Mouse (Mus musculus) liver, embryonic 16.5 days (tissue): Measurements from ENCODE around the gene S100pbp. TPM values are rescaled to one million over a fixed set of nuclear protein-coding genes. Genes with fewer than 3 reads are reported as not detected.

Experiments used
- ATAC-seq: fragments of 200-750 bp; cut with Nextera tagmentation; 2 replicates; pipeline ENCODE4 v1.8.0; 2017; ENCODE audit warnings: low read depth, mild to moderate bottlenecking, moderate number of reproducible peaks, moderate library complexity
- H3K27ac ChIP-seq: fragments of 300-500 bp; sonication (generic); 2 replicates; pipeline ENCODE4 v1.5.1; 2014; ENCODE audit warnings: mild to moderate bottlenecking, low read length
- H3K27me3 ChIP-seq: fragments of 300-500 bp; sonication (generic); 2 replicates; pipeline ENCODE4 v1.6.1; 2014; ENCODE audit warnings: low read depth, low read length, mixed read lengths; ENCODE audit not compliant: control insufficient read depth, insufficient read depth
- H3K36me3 ChIP-seq: fragments of 300-500 bp; sonication (generic); 2 replicates; pipeline ENCODE4 v1.6.1; 2014; ENCODE audit warnings: mild to moderate bottlenecking; ENCODE audit not compliant: control insufficient read depth, insufficient read depth
- H3K4me1 ChIP-seq: fragments of 300-500 bp; sonication (generic); 2 replicates; pipeline ENCODE4 v1.6.1; 2014; ENCODE audit warnings: low read depth, low read length, mixed read lengths; ENCODE audit not compliant: control insufficient read depth
- H3K4me2 ChIP-seq: fragments of 300-500 bp; sonication (generic); 2 replicates; pipeline ENCODE4 v1.6.1; 2014; ENCODE audit warnings: low read depth, low read length, mixed read lengths
- H3K4me3 ChIP-seq: fragments of 300-500 bp; sonication (generic); 2 replicates; pipeline ENCODE4 v1.5.1; 2014; ENCODE audit warnings: low read depth, mild to moderate bottlenecking, low read length
- H3K9ac ChIP-seq: fragments of 300-500 bp; sonication (generic); 2 replicates; pipeline ENCODE4 v1.6.1; 2014; ENCODE audit warnings: low read depth, low read length
- H3K9me3 ChIP-seq: fragments of 300-500 bp; sonication (generic); replicated peaks from 2 replicates; pipeline ENCODE4 v1.6.1; 2016; ENCODE audit warnings: low read length; ENCODE audit not compliant: control insufficient read depth
- WGBS: fragments of 180-500 bp; shearing (Covaris S2); extraction: QIAGEN DNeasy Blood & Tissue Kit; methylation state at CpG from one replicate; pipeline ENCODE4 v1.1.7; 2014; ENCODE audit not compliant: insufficient replicate concordance; 5-methylcytosine and 5-hydroxymethylcytosine counted together
- polyA plus RNA-seq: library from polyadenylated mRNA; unstranded; fragments of >200 nt; fragmentation: Nextera tagmentation; extraction: Ambion mirVana; gene quantifications from 2 replicates; pipeline ENCODE4 v1.2.1, GENCODE M21; 2015

S100pbp gene
- polyA plus RNA-seq, 1 experiment from 2014 or later: 6.1 TPM

- H3K27me3 ChIP-seq: peaks cover 45% of the 10 kb centered on the region
- ATAC-seq: no peak
- H3K9ac ChIP-seq: no peak overlapping the region
- H3K4me1 ChIP-seq: peaks cover 54% of the 10 kb centered on the region
- H3K27ac ChIP-seq: no peak overlapping the region
- WGBS: 35% methylated on average over 14 of the region's 14 CpGs
- no peaks in the 10 kb centered on the region for H3K36me3 ChIP-seq
- peak overlapping the region; percentile 72 for H3K4me2 ChIP-seq
- peak overlapping the region; percentile 58 for H3K4me3 ChIP-seq
- H3K9me3 ChIP-seq: no peaks in the 10 kb centered on the region
These were observed 51.9 kb downstream of the S100pbp start for GRCm38 (mm10) chr4:129137392-129138321.

GRCm38 (mm10) chr4:129136579-129137391 is 52.7 kb downstream of the S100pbp start, which contains the start of gene Fndc5:
Fndc5 (plus strand) TSS chr4:129136999.
- WGBS: 4% methylated on average over 28 of the region's 80 CpGs
- Histone ChIP-seq H3K36me3 (no peaks in the 10 kb centered on the region), H3K27ac (no peak within 1 kb of the TSS), H3K4me3 (peak within 1 kb of the TSS; percentile 58), H3K4me2 (peak within 1 kb of the TSS; percentile 72), H3K4me1 (peaks cover 49% of the 10 kb centered on the region), H3K27me3 (peaks cover 50% of the 10 kb centered on the region), H3K9ac (peak within 1 kb of the TSS; percentile 47), H3K9me3 (no peaks in the 10 kb centered on the region)
- ATAC-seq: no peak

- no peak for ATAC-seq
These were observed 53.3 kb downstream of the S100pbp start for GRCm38 (mm10) chr4:129136189-129136578.

GRCm38 (mm10) chr4:129135637-129136036 is 53.9 kb downstream of the S100pbp start:
- Histone ChIP-seq H3K4me3 (no peak overlapping the region), H3K27ac (no peak overlapping the region), H3K36me3 (no peaks in the 10 kb centered on the region), H3K4me2 (no peak overlapping the region), H3K27me3 (peaks cover 60% of the 10 kb centered on the region), H3K9me3 (no peaks in the 10 kb centered on the region), H3K9ac (no peak overlapping the region), H3K4me1 (peaks cover 41% of the 10 kb centered on the region)
- 33% methylated on average over 2 of the region's 2 CpGs for WGBS
- ATAC-seq: no peak

More at GRCm38 (mm10) chr4:129136189-129136578, 53.3 kb downstream of the S100pbp start:
- Histone ChIP-seq H3K4me2 (peak overlapping the region; percentile 72), H3K9ac (no peak overlapping the region; the same call in 1 of the 2 replicates), H3K36me3 (no peaks in the 10 kb centered on the region), H3K27me3 (peaks cover 55% of the 10 kb centered on the region), H3K9me3 (no peaks in the 10 kb centered on the region), H3K4me3 (peak overlapping the region; percentile 58), H3K27ac (no peak overlapping the region), H3K4me1 (peaks cover 42% of the 10 kb centered on the region)
- WGBS: 34% methylated on average over 9 of the region's 9 CpGs

GRCm38 (mm10) chr4:129134799-129135585 is 54.5 kb downstream of the S100pbp start:
- peaks cover 39% of the 10 kb centered on the region for H3K4me1 ChIP-seq

GRCm38 (mm10) chr4:129130755-129131303 is 58.7 kb downstream of the S100pbp start:
- 0 out of 2 replicates have a peak overlapping the region, but pooled peaks have one; percentile 16 for H3K9ac ChIP-seq
- H3K27ac ChIP-seq: no peak overlapping the region
- H3K4me3 ChIP-seq: peak overlapping the region; percentile 26
- 6% methylated on average over 17 of the region's 17 CpGs for WGBS
- ATAC-seq: no peak
- peaks cover 44% of the 10 kb centered on the region for H3K27me3 ChIP-seq
- H3K9me3 ChIP-seq: no peaks in the 10 kb centered on the region
- H3K4me1 ChIP-seq: peaks cover 10% of the 10 kb centered on the region
- no peaks in the 10 kb centered on the region for H3K36me3 ChIP-seq
- peak overlapping the region; percentile 53 for H3K4me2 ChIP-seq

More at GRCm38 (mm10) chr4:129134799-129135585, 54.5 kb downstream of the S100pbp start:
- no peak for ATAC-seq
- H3K27ac ChIP-seq: no peak overlapping the region
- peak overlapping the region; percentile 22; the same call in 1 of the 2 replicates for H3K4me2 ChIP-seq
- 7% methylated on average over 15 of the region's 15 CpGs for WGBS
- H3K9me3 ChIP-seq: no peaks in the 10 kb centered on the region
- no peaks in the 10 kb centered on the region for H3K36me3 ChIP-seq
- H3K4me3 ChIP-seq: no peak overlapping the region
- H3K27me3 ChIP-seq: peaks cover 64% of the 10 kb centered on the region
- H3K9ac ChIP-seq: no peak overlapping the region

- no peak for ATAC-seq
- no peaks in the 10 kb centered on the region for H3K9me3 ChIP-seq
- peaks cover 43% of the 10 kb centered on the region for H3K27me3 ChIP-seq
- H3K36me3 ChIP-seq: no peaks in the 10 kb centered on the region
- H3K4me2 ChIP-seq: peak overlapping the region; percentile 53; the same call in 1 of the 2 replicates
- no peak overlapping the region for H3K9ac ChIP-seq
- 3% methylated on average over 8 of the region's 8 CpGs for WGBS
- H3K27ac ChIP-seq: no peak overlapping the region
- H3K4me3 ChIP-seq: no peak overlapping the region
- peaks cover 10% of the 10 kb centered on the region for H3K4me1 ChIP-seq
These were observed 59.4 kb downstream of the S100pbp start for GRCm38 (mm10) chr4:129130149-129130548.

- WGBS: 50% methylated on average over 9 of the region's 9 CpGs
- peaks cover 44% of the 10 kb centered on the region for H3K27me3 ChIP-seq
- H3K36me3 ChIP-seq: no peaks in the 10 kb centered on the region
These were observed 60.1 kb downstream of the S100pbp start for GRCm38 (mm10) chr4:129129387-129129786.

More at GRCm38 (mm10) chr4:129129387-129129786, 60.1 kb downstream of the S100pbp start:
- H3K9ac ChIP-seq: no peak overlapping the region
- H3K4me1 ChIP-seq: peaks cover 8% of the 10 kb centered on the region
- ATAC-seq: no peak
- no peak overlapping the region for H3K27ac ChIP-seq
- H3K4me3 ChIP-seq: no peak overlapping the region
- H3K4me2 ChIP-seq: no peak overlapping the region
- no peaks in the 10 kb centered on the region for H3K9me3 ChIP-seq
